7 mouse cellular contexts compared by ENCODE assay signal in the genomic region with DNA sequence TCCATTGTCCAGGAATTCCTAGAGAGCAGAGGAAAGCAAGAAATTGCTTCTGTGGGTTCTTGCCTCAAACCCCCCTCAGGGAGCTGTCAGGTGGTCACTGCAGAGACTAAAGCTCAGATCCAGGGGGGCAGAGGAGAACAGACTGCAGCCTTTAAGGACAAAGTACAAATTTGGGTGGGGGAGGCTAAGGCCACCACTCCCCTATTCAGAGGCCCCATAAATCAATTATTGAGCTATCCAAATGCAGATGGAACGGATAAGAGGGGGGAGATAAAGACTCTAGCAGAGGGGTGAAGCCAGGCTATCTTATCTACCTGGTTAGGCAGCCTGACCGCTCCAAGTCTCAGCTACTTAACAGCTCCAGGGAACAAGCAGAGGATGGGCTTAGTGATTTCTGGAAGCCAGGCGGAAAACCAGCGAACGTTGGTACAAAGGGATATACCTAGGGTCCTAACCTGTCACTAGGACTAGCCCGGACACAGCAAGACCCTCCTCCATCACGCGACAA. TPM values are rescaled to one million over a fixed set of nuclear protein-coding genes. Genes with fewer than 3 reads are reported as not detected.
DNase-seq lines count a peak whose midpoint lies in the region; ATAC-seq lines count a peak whose summit lies in the region.

No protein-coding gene starts in this region.

- peak; percentile 14 for DNase-seq in forebrain, embryonic 14.5 days (ENCODE audit: low spot score)
- DNase-seq in cerebellum, adult 8-10 months: no peak
- DNase-seq in cerebellum, adult 18-20 months: no peak

- H3K27me3 ChIP-seq in megakaryocyte, embryonic 14.5 days (replicated peaks): no peaks in the 10 kb centered on the region
- no peaks in the 10 kb centered on the region for H3K27me3 ChIP-seq in forebrain, embryonic 14.5 days (replicated peaks; ENCODE audit: control insufficient read depth, insufficient read depth, low read length)
- peaks cover 9% of the 10 kb centered on the region for H3K27me3 ChIP-seq in liver, embryonic 12.5 days (replicated peaks)
- no peaks in the 10 kb centered on the region for H3K27me3 ChIP-seq in stomach, embryonic 15.5 days (replicated peaks)

- H3K4me1 ChIP-seq in megakaryocyte, embryonic 14.5 days: peaks cover 87% of the 10 kb centered on the region
- peaks cover 52% of the 10 kb centered on the region for H3K4me1 ChIP-seq in forebrain, embryonic 14.5 days (ENCODE audit: control insufficient read depth, insufficient read depth, low read length)
- peaks cover 95% of the 10 kb centered on the region for H3K4me1 ChIP-seq in liver, embryonic 12.5 days
- peaks cover 64% of the 10 kb centered on the region for H3K4me1 ChIP-seq in stomach, embryonic 15.5 days

- H3K9ac ChIP-seq in forebrain, embryonic 14.5 days (ENCODE audit: low read length): peak overlapping the region; percentile 100
- peak overlapping the region; percentile 99 for H3K9ac ChIP-seq in liver, embryonic 12.5 days
- no peak overlapping the region for H3K9ac ChIP-seq in stomach, embryonic 15.5 days

- H3K27ac ChIP-seq in forebrain, embryonic 14.5 days (ENCODE audit: low read depth, low read length): peak overlapping the region; percentile 100
- peak overlapping the region; percentile 100 for H3K27ac ChIP-seq in liver, embryonic 12.5 days
- H3K27ac ChIP-seq in stomach, embryonic 15.5 days: peak overlapping the region; percentile 100

- ATAC-seq in megakaryocyte, adult 5-6 weeks (ENCODE audit: poor library complexity, severe bottlenecking): no peak
- no peak for ATAC-seq in forebrain, embryonic 14.5 days
- ATAC-seq in liver, embryonic 12.5 days: no peak
- no peak for ATAC-seq in stomach, embryonic 15.5 days (ENCODE audit: insufficient read depth, low FRiP score, low read depth)

- peak overlapping the region; percentile 96 for H3K4me3 ChIP-seq in megakaryocyte, embryonic 14.5 days (replicated peaks)
- H3K4me3 ChIP-seq in forebrain, embryonic 14.5 days (ENCODE audit: low read depth, low read length): peak overlapping the region; percentile 94
- peak overlapping the region; percentile 98 for H3K4me3 ChIP-seq in liver, embryonic 12.5 days
- H3K4me3 ChIP-seq in stomach, embryonic 15.5 days (replicated peaks): peak overlapping the region; percentile 60

- H3K9me3 ChIP-seq in megakaryocyte, embryonic 14.5 days: no peaks in the 10 kb centered on the region
- no peaks in the 10 kb centered on the region for H3K9me3 ChIP-seq in forebrain, embryonic 14.5 days (replicated peaks; ENCODE audit: control insufficient read depth, low read length)
- H3K9me3 ChIP-seq in liver, embryonic 12.5 days (replicated peaks): no peaks in the 10 kb centered on the region
- no peaks in the 10 kb centered on the region for H3K9me3 ChIP-seq in stomach, embryonic 15.5 days

- H3K4me2 ChIP-seq in forebrain, embryonic 14.5 days (ENCODE audit: low read length): peak overlapping the region; percentile 90
- peak overlapping the region; percentile 100 for H3K4me2 ChIP-seq in liver, embryonic 12.5 days
- peak overlapping the region; percentile 87 for H3K4me2 ChIP-seq in stomach, embryonic 15.5 days

- H3K36me3 ChIP-seq in megakaryocyte, embryonic 14.5 days (replicated peaks; ENCODE audit: low read length): peaks cover 74% of the 10 kb centered on the region
- peaks cover 58% of the 10 kb centered on the region for H3K36me3 ChIP-seq in forebrain, embryonic 14.5 days (ENCODE audit: control insufficient read depth, insufficient read depth, low read length)
- H3K36me3 ChIP-seq in liver, embryonic 12.5 days: peaks cover 24% of the 10 kb centered on the region
- no peaks in the 10 kb centered on the region for H3K36me3 ChIP-seq in stomach, embryonic 15.5 days

- WGBS in forebrain, embryonic 14.5 days: 19% methylated on average over 8 of the region's 8 CpGs
- 46% methylated on average over 8 of the region's 8 CpGs for WGBS in liver, embryonic 12.5 days (ENCODE audit: insufficient replicate concordance)
- 20% methylated on average over 8 of the region's 8 CpGs for WGBS in stomach, embryonic 15.5 days

RNA-seq across cellular contexts. Expression of gene Rhof, which starts 2.4 kb away (rescaled TPM):
- polyA plus RNA-seq in megakaryocyte, embryonic 14.5 days (2012; ENCODE audit: insufficient read depth, low replicate concordance): 21.3 and 61.2 TPM in 2 replicates
- total RNA-seq in megakaryocyte, adult 5-6 weeks (2015): 5.4 and 7.6 TPM in 2 replicates
- 6.4 and 6.5 TPM in 2 replicates for total RNA-seq in megakaryocyte, adult 5-6 weeks (2017)
- 6.8 and 10.5 TPM in 2 replicates for polyA plus RNA-seq in forebrain, embryonic 14.5 days (2014; fragmentation: Nextera tagmentation; extraction: Ambion mirVana)
- 3.9 and 4.8 TPM in 2 replicates for polyA plus RNA-seq in liver, embryonic 12.5 days (2016; fragmentation: Nextera tagmentation; extraction: Ambion mirVana)
- 1.9 and 2.3 TPM in 2 replicates for polyA plus RNA-seq in stomach, embryonic 15.5 days (2015; fragmentation: Nextera tagmentation; extraction: Ambion mirVana)

RNA-seq across cellular contexts. Expression of gene Setd1b, which starts 7.1 kb away (rescaled TPM):
- 20.8 and 52.6 TPM in 2 replicates for polyA plus RNA-seq in megakaryocyte, embryonic 14.5 days (2012; ENCODE audit: insufficient read depth, low replicate concordance)
- 40.4 and 44.9 TPM in 2 replicates for total RNA-seq in megakaryocyte, adult 5-6 weeks (2015)
- 4.1 and 8.7 TPM in 2 replicates for total RNA-seq in megakaryocyte, adult 5-6 weeks (2017)
- polyA plus RNA-seq in forebrain, embryonic 14.5 days (2014; fragmentation: Nextera tagmentation; extraction: Ambion mirVana): 8.6 and 11.6 TPM in 2 replicates
- 6.0 and 6.1 TPM in 2 replicates for polyA plus RNA-seq in liver, embryonic 12.5 days (2016; fragmentation: Nextera tagmentation; extraction: Ambion mirVana)
- 9.4 and 9.6 TPM in 2 replicates for polyA plus RNA-seq in stomach, embryonic 15.5 days (2015; fragmentation: Nextera tagmentation; extraction: Ambion mirVana)

RNA-seq across cellular contexts. Expression of gene Psmd9, which starts 34.3 kb away (rescaled TPM):
- 86.5 and 87.0 TPM in 2 replicates for polyA plus RNA-seq in megakaryocyte, embryonic 14.5 days (2012; ENCODE audit: insufficient read depth, low replicate concordance)
- 14.0 and 24.6 TPM in 2 replicates for total RNA-seq in megakaryocyte, adult 5-6 weeks (2015)
- 9.6 and 20.4 TPM in 2 replicates for total RNA-seq in megakaryocyte, adult 5-6 weeks (2017)
- 52.5 and 63.5 TPM in 2 replicates for polyA plus RNA-seq in forebrain, embryonic 14.5 days (2014; fragmentation: Nextera tagmentation; extraction: Ambion mirVana)
- 77.4 and 77.8 TPM in 2 replicates for polyA plus RNA-seq in liver, embryonic 12.5 days (2016; fragmentation: Nextera tagmentation; extraction: Ambion mirVana)
- 67.6 and 76.0 TPM in 2 replicates for polyA plus RNA-seq in stomach, embryonic 15.5 days (2015; fragmentation: Nextera tagmentation; extraction: Ambion mirVana)

RNA-seq across cellular contexts. Expression of gene Hpd, which starts 47.6 kb away (rescaled TPM):
- not detected in 2 replicates for polyA plus RNA-seq in megakaryocyte, embryonic 14.5 days (2012; ENCODE audit: insufficient read depth, low replicate concordance)
- not detected in 2 replicates for total RNA-seq in megakaryocyte, adult 5-6 weeks (2015)
- total RNA-seq in megakaryocyte, adult 5-6 weeks (2017): not detected in 2 replicates
- not detected in 2 replicates for polyA plus RNA-seq in forebrain, embryonic 14.5 days (2014; fragmentation: Nextera tagmentation; extraction: Ambion mirVana)
- 5.9 and 6.1 TPM in 2 replicates for polyA plus RNA-seq in liver, embryonic 12.5 days (2016; fragmentation: Nextera tagmentation; extraction: Ambion mirVana)
- polyA plus RNA-seq in stomach, embryonic 15.5 days (2015; fragmentation: Nextera tagmentation; extraction: Ambion mirVana): 2.2 and 5.3 TPM in 2 replicates
